Mouse (Mus musculus): ENCODE data around the gene Cyp11a1.

Cyp11a1 gene

DNA sequence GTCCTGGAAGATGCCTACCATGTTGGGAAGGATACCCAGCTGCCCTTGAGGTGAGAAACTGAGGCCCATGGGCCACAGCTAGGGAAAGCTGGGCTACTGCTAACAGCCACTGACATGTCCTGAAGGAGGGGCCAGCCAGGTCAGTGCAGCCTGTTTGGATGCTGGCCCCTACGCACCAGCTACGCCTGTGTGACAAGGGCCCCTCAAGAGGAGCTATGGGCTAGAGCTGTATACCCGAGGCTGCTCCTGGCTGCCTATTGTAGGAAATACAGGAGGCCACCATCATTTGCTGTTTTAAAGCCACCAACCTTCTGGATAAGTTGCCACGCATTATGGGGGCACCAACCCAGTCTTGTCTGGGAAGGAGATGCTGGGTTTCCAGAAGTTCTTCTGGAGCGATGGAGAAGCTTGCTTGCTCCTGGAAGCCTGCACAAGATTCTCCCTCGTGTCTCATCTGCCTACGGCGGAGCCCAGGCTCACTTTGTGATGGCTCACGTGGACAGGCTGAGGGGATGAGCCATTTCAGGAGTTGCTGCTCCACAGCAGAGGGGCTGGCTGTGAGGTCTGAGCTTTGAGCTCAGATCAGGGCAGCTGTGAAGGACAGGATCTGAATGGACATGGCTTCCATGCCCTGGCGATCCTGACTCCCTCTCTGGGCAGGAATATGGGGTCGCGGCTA, 2.3 kb downstream of the Cyp11a1 start:
- no peak for DNase-seq (ENCODE audit: extremely low spot score, low spot score)

DNA sequence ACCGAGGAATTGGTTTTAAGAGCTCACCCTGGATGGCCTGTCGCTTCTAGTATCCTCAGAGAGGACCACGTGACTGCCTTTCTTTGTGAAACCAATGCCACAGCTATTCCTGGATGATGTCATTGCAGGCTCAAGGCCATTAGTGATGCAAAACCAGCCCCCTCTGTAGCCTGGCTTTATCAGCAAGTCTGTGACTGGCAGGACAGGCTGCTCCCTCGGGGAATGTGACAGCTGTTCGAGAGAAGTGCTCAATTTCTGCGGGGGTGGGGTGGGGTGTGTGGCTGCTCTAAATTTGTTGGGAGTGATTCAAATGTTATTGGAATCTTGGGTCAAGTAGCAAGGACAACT, 2.8 kb downstream of the Cyp11a1 start:
- peak; percentile 58 for DNase-seq (ENCODE audit: extremely low spot score, low spot score)

GRCm38 (mm10) chr9:58009588-58009987, 3.4 kb downstream of the Cyp11a1 start:
- DNase-seq (ENCODE audit: extremely low spot score, low spot score) = no peak

GRCm38 (mm10) chr9:58011027-58011426, 4.8 kb downstream of the Cyp11a1 start:
- no peak for DNase-seq (ENCODE audit: extremely low spot score, low spot score)

DNA sequence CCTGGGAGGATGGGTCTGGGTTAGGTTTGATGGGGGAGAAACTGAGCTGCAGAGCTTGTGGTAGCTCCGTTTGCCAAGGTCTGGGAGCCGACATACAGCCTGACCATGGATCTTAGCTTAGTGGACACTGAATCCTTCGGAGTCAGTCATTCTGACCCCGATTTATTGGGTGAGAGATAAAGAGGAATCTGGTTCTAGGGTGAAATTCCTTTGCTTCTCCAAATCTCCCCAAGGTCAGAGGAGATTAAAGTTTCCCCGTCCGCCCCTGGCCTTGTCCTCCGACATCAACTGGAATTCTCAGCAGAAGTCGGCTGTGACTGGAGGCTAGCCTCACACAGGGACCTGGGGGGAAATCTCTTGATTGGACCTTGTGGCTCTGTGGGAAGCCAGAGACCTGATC, 5.3 kb downstream of the Cyp11a1 start:
- no peak for DNase-seq (ENCODE audit: extremely low spot score, low spot score)

GRCm38 (mm10) chr9:58012486-58012885, 6.3 kb downstream of the Cyp11a1 start:
- DNase-seq (ENCODE audit: extremely low spot score, low spot score) = no peak

- no peak for DNase-seq (ENCODE audit: extremely low spot score, low spot score)
Measured at GRCm38 (mm10) chr9:58012935-58013334, 6.7 kb downstream of the Cyp11a1 start.

DNA sequence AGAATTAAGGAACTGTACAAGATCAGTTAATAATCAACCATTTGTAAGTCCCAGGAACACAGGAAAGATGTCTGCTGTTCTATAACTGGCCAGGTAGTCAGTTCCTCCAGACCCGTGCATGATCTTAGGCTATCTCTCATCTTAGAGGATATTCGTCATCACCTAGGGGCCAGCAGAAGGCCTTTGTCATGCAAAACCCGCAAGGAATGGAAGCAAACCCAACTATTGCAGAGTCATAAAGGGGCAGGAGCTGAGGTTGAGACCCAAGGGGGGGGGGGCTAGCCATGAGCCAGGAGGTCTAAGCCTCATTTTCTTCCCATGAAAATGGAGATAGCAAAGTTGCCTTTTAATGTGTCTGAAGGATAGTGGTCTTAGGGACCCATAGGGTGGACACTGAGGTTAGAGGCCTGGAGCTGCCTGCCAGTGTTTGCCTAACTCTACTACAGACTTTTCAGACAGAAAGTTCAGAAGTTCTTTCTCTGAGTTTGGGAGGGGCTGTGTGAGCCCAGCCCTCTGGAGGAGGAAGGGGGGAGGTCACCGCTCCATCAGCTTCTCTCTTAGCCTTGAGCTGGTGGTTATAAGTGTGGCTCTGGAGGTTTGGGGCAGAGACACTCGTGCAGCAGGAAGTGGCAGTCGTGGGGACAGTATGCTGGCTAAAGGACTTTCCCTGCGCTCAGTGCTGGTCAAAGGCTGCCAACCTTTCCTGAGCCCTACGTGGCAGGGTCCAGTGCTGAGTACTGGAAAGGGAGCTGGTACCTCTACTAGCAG, 8.4 kb downstream of the Cyp11a1 start:
- DNase-seq (ENCODE audit: extremely low spot score, low spot score) = no peak

DNA sequence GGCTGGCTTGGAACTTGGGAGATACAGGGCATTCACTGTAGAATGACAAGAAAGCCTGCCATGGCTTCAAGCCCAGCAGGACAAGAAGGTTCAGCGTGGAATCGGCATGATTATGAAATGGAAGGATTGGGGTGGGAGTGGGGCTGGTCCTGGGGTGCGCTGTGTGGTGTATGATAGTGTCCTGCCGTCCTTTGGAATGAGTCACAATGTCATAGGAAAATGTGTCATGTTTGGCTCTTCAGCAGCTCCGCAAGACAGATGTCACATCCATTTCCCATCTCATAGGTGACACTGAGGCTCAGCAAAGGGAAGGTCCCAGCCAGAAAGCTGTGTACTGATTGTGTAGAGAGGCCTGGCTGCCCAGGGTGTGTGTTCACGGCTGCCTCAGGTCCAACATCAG, 9.6 kb downstream of the Cyp11a1 start:
- no peak for DNase-seq (ENCODE audit: extremely low spot score, low spot score)

GRCm38 (mm10) chr9:58016962-58017361, 10.8 kb downstream of the Cyp11a1 start:
- DNase-seq (ENCODE audit: extremely low spot score, low spot score) = no peak

- no peak for DNase-seq (ENCODE audit: extremely low spot score, low spot score)
Measured at GRCm38 (mm10) chr9:58018385-58018784, 12.2 kb downstream of the Cyp11a1 start.

DNA sequence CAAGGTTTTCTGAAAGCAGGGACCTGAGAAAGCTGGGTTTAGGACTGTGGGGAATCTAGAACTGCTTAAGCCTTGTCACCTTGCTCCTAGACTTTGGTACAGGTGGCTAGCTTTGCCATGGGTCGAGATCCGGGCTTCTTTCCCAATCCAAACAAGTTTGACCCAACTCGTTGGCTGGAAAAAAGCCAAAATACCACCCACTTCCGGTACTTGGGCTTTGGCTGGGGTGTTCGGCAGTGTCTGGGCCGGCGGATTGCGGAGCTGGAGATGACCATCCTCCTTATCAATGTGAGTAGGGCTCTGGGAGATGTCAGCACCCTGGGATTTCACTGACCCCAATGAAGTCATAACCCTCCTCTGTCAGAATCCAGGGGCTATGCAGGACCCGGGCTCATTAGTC, 19.8 kb downstream of the Cyp11a1 start:
- DNase-seq (ENCODE audit: extremely low spot score, low spot score) = no peak

- DNase-seq (ENCODE audit: extremely low spot score, low spot score) = no peak
Measured at GRCm38 (mm10) chr9:58027426-58028180, 21.4 kb downstream of the Cyp11a1 start.

- no peak for DNase-seq (ENCODE audit: extremely low spot score, low spot score)
Measured at GRCm38 (mm10) chr9:58028841-58029240, 22.6 kb downstream of the Cyp11a1 start.

DNA sequence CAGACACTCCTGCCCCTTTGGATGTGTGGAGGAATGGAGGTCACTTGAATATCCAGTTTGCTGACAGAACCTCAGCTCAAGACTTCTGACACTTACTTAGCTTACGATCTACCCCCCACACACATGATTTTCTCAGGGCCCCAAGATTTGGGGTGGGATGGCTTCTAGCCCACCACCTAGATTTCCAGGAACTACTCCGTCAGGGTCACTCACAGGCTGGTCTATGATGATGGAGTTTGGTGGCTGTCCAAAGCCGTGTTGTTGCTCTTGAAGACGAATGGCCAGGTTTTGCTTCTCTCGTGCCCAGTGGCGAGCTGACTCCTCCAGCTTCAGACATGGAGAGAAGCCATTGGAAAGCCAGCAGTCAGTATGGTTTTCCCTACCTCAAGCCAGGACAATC, 23.4 kb downstream of the Cyp11a1 start:
- DNase-seq (ENCODE audit: extremely low spot score, low spot score) = no peak

GRCm38 (mm10) chr9:58031895-58032294, 25.7 kb downstream of the Cyp11a1 start:
- no peak for DNase-seq (ENCODE audit: extremely low spot score, low spot score)

DNA sequence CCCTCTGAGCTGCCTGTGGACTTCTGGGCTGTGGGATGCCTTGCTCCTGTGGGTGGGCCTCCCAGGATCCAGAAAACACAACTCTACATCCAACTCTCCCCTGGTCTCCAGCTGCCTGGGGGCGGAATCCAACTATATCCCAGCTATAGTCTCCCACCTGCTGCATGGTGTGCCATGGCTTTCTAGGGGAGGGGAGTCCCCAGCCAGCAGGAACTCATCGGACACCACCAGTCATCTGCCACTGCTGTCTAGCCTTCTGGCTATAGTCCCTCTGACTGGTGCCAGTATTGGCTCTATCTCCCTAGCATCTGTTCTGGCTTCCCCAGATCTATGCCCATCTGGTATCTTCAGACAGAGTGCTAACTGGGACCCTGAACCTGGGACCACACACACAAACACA, 29.3 kb downstream of the Cyp11a1 start:
- no peak for DNase-seq (ENCODE audit: extremely low spot score, low spot score)

DNA sequence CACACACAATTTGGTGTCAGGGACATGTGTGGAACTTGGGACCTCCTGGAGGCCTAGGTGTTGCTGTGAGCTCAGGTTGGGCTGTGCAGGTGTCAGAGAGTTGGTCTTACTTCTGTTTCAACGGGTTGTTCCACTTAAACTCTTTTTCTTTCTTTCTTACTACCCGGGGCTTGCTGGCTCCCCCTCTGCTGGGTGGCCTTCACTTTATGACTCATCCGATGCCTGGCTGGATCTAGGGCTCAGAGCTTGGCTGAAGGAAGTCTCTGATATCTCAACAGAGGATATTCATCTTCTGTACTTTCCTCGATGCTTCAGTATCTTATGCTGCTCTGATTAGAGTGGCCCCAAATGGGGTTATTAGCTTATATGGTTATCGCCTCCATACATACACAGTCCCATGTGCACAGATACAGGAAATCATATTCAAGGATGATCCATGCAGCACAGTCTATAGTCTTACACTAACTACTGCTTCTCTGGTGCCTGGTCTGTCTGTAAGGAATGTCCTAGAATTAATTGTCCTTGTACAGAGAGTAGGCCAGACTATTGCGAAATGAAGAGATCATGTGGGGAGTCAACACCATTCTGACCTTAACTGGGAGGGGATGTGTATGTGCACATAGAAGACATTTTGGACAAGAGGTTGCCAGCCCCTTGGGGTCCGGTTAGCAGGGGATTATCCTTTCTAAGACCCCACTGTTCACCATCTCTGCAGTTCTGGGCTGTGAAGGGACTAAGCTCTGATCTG, 29.9 kb downstream of the Cyp11a1 start:
- no peak for DNase-seq (ENCODE audit: extremely low spot score, low spot score)

DNA sequence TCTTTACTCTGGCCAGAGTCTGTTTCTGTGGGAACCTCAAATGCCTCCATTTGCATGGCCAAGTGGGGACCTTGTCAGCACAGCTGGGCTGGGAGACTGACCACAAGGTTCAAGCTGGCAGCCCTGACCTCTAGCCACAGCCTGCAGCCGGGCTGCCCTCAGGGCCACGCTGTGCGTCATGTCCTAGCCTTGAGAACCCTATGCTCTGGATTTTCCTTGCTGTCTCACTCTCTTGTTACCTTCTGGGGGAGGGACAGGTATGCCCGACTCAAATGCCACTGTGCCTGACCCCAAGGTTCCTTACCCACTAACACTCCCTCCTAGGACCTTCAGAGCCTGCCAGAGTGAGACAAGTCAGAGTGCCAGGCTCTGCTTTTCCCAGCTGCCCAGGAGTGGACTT, 30.8 kb downstream of the Cyp11a1 start:
- no peak for DNase-seq (ENCODE audit: extremely low spot score, low spot score)

- peak; percentile 83 for DNase-seq (ENCODE audit: extremely low spot score, low spot score)
Measured at GRCm38 (mm10) chr9:58038500-58039168, 32.4 kb downstream of the Cyp11a1 start.

GRCm38 (mm10) chr9:58040977-58041376, 34.8 kb downstream of the Cyp11a1 start:
- no peak for DNase-seq (ENCODE audit: extremely low spot score, low spot score)

All from neural tube, embryonic 10.5 days (tissue).